Mouse (Mus musculus) embryo, embryonic 10.5 days (tissue): Measurements from ENCODE around the gene Aatf.

Source experiments
- DNase-seq: peaks from one replicate; pipeline ENCODE4 v3.0.0-alpha.2; 2015; ENCODE audit warnings: low spot score

The Aatf gene

DNA sequence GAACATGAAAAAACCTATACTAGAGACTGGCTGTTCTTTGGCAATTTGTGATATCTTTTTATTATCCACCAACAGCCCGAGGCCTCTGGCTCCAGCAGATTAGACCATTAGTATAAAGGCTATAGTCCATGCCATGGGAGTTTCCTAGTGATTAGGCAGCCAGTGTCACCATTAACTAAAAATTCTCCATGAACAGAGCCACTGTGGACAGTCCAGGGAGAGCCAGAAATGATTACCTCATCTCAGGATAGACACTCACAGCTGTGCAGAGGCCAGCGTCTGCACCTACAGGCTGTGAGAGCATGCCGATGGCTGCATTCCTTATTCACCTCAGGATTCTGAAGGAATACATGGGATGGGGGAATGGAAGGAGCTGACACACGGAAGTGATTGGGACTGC lies 140.2 kb downstream of the Aatf start:
- DNase-seq: no peak
